Mouse (Mus musculus): Measurements from ENCODE around the gene 1700025G04Rik. TPM values are rescaled to one million over a fixed set of nuclear protein-coding genes. Genes with fewer than 3 reads are reported as not detected.
"Not testable (repeated sequence)": the region's sequence is repeated elsewhere in the genome, so short reads cannot be mapped to it uniquely, and the experiment has no call there.

1700025G04Rik gene
- total RNA-seq, 2 experiments from 2014 or later: 82.4 to 91.7 TPM

DNA sequence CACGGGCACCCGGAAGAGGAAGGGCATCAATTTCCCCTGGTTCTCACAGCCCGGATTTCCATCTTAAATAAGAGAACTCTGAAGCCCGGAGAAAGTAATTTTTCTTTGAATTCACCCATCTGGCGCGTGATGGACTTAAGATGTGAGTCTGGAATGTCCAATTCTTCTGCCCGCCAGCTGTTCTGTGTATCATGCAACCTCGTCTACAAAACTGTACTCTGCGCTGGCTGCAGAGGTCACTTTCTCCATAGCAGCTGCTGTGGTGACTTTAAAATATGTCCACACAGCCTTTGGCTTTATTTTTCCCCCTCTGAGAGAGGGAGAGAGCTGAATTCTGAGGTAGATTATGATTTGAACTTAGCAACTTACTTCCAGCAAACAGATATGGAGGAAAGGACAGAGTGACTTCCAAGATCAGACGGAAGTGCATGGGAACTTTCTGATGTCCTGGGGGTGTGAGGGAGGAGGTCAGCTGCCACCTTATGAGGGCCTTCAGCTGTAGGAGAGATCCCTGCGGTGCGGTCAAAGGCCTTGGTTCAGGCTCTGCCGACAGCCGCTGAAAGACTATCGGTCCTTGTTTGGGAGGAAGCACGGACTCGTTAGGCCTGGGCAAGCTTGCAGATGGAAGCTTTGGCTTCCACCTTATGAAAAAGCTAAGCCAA is 226.7 kb downstream of the 1700025G04Rik start:
- no peak for DNase-seq (ENCODE audit: low spot score in 2 of 2)

DNA sequence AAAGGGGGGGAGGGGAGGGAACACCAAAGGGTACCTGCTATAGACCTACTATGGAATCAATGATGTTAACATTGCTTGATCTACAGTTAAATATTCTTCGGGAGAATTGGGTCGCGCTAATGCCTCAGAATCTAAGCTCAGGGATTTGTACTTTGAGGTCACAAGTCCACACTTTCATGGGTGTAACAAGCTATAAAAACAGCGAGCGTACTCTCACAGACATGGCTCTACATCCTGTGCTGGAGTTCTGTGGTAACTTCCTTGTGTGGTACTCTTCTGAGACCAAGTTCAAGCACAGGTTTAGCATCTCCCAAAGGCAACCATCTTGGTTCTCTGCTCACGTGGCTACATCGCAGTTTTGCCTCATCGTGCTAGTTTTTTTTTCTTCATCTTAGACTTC is 227.8 kb downstream of the 1700025G04Rik start:
- no peak for DNase-seq (ENCODE audit: low spot score in 2 of 2)

DNA sequence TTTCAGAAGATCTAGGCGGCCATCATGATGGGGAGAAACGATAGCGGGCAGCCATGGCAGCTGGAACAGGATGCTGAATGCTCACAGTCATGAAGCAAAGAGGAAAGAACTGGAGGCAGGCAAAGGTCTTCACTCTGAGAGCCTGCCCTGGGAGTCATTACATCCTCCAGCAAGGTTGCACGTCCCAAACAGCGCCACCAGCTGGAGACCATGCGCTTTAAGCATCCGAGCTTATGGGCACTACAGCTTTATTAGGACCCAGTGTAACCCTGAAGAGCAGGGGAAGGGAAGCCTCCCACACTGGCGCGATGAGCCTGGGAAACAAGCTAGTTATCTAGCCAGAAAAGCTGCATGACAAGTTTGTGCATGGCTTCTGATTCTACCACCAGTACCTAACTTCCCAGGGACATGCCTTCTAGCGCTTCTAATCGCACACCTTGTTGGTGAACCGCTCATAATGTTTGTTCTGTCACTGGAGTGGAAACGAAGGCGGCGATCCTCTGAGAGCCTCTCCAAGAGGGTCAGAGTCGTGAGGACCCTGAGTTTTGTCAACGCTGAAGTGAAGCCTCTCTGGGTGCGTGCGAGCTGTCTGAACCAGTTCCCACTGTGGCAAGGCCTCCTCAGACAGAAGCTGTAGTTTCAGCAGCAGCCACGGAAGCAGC is 228.5 kb downstream of the 1700025G04Rik start:
- no peak for DNase-seq (ENCODE audit: low spot score in 2 of 2)

DNA sequence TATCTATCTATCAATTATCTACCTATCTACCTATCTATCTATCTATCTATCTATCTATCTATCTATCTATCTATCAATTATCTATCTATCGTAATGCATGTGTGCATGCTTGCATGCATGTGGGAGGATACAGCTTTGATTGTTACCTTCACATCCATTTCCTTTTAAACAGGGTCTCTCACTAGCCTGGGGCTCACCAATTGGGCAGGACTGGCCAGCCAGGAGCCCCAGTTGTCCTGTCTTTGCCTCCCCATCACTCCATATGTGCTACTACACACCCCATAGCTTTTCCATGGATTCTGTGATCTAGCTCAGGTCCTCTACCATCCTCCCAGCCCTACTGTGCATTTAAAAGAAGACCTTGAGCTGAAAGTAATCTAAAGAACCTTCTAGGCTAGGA is 231.5 kb downstream of the 1700025G04Rik start:
- DNase-seq (ENCODE audit: low spot score in 2 of 2): no peak

DNA sequence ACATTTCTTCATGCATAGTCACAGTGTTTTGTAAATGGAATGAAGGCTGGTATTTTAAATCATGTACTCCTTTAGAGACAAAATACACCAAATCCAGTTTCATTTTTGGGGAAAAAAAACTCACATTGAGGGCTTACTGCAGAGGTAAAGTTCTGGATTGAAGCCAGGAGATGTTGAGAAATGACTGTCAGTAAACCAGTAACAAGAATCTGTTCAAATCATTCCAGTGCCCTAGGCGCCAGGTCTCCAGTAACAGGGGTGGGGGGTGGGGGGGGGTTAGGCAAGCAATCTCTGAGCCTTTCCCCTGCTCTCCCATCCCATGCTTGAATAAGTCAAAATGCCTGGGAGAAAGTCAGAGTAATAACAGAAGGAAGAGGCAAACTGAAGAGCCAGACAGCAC is 234.4 kb downstream of the 1700025G04Rik start:
- no peak for DNase-seq (ENCODE audit: low spot score in 2 of 2)

DNA sequence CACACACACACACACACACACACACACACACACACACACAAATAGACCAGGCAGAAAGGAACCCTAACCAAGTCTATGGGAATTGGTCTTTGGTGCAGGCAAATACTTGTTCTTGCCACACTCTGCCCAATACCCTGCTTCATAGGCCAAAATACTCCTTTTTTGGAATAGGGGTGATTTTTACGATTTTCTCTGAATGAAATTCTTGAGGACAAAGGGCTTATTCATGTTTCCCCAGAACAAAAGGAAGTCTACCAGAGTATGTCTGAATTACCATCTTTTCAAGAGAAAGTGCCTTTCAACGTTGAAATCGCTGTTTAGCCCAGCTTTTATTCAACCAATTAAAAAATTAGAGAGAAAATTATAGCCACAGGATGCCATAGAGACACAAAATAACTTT is 237.9 kb downstream of the 1700025G04Rik start:
- no peak for DNase-seq (ENCODE audit: low spot score in 2 of 2)

DNA sequence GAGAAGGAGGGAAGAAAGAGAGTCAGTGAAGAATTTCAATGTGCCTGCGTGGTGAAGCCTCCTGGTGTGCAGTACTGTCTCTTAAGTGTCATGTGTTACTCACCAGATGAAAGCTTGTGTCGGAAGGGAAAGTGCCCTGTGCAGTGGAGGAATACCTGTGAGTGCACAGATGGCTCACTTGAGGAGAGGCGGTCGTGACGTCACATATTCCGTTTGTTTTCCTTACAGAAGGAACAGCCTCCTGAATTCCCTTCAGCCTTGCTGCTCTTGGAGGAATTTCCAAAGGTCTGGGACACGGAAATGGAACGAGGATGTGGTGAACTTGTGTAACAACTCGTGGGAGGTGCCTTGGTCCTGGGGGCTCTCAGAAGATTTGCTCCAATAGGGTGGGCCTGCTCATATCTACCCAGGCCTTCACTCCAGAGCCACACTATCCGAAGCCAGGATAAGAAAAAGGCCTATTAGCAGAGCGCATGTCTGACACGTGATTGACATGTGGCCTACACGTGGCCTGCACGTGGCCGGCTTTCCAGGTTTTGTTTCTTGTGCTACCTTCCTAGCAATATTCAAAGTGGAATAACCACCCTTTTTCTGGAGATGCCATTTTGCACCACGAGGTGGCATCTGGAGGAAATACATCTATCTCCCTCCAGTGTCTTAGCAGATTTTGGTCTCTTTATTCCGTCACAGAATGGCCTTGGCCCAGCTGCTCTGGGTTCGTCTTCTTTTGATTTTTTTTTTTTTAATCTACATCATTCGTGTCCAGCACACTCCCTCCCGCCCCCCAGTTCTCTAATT is 238.7 kb downstream of the 1700025G04Rik start:
- no peak for DNase-seq (ENCODE audit: low spot score in 2 of 2)

DNA sequence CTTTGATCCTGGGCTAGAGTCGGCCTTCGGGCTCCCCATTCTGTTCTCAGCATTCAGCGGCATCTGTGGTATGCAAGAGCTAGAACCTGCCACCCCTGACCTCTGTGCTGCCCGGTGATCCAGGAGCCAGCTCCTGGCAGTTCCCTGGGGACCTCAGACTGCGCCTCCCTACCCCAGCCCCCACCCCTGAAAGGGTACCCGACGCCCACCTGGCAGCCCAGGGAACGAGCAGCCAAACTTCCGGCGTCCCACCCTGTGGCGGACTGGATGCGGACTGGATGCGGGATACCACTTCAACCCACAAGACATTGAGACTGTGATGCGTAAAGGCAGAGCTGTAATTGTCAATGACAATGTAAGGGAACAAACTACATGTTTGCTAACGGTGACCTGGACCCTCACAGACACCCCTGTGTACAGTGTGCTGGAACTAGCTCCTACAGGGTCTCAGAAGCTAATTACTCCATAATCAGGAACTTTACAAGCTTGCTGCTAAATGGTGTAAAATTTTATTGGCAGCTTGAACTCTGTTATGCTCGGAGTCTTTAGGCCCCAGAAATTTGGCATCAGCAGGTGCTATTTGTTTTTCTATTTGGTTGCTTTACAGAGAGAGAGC is 239.8 kb downstream of the 1700025G04Rik start:
- no peak for DNase-seq (ENCODE audit: low spot score in 2 of 2)

DNA sequence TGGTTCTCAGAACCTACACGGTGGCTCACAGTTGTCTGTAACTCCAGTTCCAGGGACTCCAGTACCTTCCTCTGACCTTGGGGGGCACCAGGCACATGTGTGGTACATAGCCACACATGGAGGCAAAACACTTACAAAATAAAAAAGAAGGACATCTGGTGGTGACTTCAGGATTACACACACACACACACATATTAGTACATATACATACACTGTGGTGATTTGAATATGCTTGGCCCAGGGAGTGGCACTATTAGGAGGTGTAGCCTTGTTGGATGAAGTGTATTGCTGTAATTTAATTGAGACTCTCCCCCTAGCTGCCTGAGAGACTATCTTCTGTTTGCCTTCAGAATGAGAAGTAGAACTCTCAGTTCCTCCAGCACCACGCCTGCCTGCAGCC is 241.6 kb downstream of the 1700025G04Rik start:
- no peak for DNase-seq (ENCODE audit: low spot score in 2 of 2)

DNA sequence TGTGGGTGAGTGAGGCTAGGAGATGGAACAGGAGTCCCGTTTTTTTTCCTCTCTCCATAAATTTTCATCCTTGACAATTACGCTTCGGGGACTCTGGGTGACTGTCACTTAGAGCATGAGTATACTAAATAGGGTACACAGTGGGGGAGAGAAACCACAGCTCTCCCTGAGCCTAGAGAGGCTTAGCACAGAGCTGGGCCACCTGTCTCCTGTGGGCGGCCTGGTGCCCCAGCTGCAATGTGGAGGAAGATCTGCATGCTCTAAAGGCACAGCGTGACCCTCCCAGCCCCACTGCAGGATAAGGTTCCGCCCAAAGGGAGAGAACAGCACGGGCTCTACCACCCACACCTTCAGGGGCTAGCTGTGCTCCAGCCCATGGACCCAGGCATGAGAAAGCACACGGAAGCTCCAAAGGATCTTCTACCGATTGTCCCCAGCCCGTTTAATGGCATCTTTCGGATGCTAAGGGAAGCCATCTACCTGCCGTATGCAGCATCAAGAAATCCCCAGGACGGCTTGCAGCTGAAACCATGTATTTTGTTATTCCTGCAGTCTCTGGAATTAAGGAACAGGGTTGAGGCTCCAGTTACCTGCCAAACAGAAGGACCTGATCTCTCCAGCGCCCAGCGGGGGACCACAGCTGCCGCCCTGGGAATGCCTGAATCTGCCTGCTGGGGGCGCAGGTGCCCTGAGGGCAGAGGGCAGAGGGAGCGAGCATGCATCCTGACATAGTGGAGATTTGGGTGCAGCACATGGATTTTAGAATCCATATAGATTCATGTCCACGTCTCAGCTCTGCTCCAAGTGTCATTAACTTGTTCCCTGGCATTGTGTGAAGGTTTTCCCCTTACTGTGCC is 243.8 kb downstream of the 1700025G04Rik start:
- DNase-seq (ENCODE audit: low spot score in 2 of 2): no peak

DNA sequence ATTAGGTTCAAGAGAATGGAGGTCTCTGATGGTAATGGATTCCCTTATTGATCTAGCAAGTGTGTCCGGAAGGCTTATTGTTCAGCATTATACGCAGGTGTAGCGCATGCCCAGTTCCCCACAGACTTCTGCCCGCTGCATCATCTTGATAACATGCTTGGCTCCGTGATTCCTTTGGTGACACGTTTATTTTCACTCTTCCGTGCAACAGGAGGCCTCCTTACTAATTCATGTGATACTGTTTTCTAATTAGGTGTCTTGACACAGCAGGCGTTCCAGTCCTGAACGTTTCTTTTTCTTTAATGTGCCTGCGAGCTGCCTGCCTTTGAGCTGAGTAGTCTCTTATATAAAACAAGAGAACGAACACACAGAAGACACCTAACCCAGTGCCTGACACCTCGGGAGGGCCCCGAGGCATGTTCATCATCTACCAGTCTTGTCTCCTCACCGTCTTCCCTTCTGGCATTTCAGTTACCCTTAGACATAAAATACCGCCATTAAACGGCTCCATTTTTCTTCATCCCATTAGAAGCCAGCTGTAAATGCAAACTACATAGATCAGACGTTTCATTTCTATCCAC is 244.6 kb downstream of the 1700025G04Rik start:
- no peak for DNase-seq (ENCODE audit: low spot score in 2 of 2)

DNA sequence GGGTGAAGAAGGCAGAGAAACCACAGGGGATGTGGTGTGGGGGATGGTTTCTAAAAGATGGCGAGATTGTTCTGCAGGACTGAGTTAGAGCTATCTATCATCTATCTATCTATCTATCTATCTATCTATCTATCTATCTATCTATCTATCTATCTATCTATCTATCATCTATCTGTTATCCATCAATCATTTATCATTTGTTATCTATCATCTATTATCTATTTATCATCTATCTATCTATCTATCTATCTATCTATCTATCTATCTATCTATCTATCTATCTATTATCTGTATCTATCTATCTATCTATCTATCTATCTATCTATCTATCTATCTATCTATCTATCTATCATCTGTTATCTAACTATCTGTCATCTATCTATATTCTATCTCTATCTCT is 249.6 kb downstream of the 1700025G04Rik start:
- not testable (repeated sequence) for DNase-seq (ENCODE audit: low spot score in 2 of 2)

DNA sequence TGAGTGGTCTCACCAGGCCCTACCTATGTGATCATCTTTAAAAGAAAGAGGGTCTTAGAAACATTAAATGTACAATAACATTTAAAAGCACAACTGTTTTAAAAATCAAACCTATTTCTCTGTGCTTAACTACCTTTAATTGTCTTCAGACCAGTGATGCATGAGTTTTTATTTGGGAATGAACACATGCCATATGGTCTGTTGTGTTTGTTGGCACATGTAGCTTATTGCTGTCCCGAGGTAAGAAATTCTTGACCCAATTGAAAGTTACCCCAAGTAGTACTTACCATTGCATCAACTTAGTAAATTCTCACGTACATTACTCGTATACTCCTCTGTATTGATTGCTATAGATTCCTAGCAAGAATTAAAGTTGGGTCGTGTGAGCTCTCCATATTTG is 254.7 kb downstream of the 1700025G04Rik start:
- DNase-seq (ENCODE audit: low spot score in 2 of 2): no peak

DNA sequence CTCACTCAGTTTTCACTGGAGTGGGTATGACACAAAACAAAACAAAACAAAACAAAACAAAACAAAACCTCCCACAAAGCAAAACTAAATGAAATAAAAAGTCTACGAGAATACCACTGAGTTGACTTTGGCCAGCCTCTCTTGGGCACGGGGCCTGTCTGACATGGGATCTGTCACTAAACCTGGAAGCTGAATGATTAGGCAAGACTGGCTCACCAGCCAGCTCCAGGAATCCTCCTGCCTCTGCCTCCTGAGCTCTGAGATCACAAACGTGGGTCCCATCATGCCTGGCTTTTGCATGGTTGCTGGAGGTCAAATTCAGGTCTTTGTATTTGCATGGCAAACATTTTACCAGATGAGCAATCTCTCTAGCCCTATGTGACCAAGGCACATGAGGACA is 258.1 kb downstream of the 1700025G04Rik start:
- no peak for DNase-seq (ENCODE audit: low spot score in 2 of 2)

DNA sequence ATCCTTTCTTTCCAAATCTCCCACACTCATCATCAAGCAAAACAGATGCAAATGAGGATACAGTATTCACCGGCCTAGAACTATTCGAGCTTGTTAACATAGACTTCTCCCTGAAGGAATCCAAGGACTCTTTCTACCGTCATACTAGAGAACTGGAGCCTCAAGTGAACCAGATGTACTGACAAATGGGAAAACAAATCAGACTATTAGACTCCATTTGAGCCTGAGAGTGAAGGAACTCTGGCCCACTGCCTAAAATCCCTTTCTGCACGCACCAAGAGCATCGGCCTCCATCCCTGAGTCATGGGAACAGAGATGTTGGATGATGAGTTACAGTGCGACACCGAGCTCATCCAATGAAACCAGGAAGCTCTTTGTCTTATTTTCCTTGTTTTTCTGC is 264.9 kb downstream of the 1700025G04Rik start:
- no peak for DNase-seq (ENCODE audit: low spot score in 2 of 2)

DNA sequence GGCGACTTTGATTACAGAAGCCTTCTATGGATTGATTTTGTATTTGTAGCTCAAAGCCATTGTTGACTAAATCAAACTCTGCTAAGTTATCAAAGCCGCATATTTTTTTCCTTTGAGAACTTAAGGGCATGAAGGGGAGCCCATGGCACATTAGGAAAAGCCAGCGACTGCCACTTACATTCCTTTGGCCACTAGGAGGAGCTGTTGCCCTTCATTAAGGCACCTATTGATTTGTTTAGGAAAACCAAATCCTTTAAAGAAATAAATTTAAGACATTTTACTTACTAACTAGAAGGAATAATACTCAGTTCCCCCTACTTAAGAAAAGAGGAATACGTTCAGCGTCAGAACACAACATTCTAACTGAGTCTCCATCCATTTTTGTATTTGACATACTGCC is 269.5 kb downstream of the 1700025G04Rik start:
- peak in 1 of 2 experiments; percentile 36 for DNase-seq (ENCODE audit: low spot score in 2 of 2)

DNA sequence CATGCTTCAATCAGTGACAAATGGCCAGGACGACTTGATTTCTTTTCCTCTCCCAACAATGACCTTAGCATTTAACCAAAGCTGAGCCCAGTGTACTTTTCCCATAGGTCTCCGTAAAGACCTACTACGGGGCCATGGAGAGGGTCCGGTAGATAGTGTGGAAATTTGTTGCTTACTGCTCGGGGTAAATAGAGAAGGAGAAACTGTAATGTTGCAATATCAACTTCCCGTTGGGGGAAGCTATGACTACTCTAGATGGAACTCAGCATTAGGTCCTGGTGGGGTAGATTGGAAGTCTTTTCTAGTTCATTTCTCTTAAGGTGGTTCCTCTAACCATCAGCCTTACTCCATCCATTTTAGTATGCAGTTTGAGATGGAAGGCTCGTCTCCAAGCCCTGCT is 270.7 kb downstream of the 1700025G04Rik start:
- DNase-seq (ENCODE audit: low spot score in 2 of 2): no peak

DNA sequence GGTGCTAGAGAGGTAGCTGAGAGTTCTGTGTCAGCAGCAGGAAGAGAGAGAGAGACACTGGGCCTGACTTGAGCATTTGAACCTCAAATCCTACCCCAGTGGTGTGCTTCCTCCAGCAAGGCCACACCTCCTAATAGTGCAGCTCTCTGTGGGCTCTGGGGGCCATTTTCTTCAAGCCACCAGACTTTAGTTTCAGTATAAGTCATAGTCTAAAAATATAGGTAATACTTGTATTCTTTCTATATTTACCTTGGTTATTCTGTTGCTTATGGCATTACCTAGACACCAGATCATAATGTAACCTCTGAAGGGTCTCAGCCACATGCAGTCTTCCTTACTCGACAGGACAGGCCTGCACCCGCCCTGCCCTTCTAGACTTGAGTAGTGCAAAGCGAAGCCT is 273.9 kb downstream of the 1700025G04Rik start:
- DNase-seq (ENCODE audit: low spot score in 2 of 2): no peak

DNA sequence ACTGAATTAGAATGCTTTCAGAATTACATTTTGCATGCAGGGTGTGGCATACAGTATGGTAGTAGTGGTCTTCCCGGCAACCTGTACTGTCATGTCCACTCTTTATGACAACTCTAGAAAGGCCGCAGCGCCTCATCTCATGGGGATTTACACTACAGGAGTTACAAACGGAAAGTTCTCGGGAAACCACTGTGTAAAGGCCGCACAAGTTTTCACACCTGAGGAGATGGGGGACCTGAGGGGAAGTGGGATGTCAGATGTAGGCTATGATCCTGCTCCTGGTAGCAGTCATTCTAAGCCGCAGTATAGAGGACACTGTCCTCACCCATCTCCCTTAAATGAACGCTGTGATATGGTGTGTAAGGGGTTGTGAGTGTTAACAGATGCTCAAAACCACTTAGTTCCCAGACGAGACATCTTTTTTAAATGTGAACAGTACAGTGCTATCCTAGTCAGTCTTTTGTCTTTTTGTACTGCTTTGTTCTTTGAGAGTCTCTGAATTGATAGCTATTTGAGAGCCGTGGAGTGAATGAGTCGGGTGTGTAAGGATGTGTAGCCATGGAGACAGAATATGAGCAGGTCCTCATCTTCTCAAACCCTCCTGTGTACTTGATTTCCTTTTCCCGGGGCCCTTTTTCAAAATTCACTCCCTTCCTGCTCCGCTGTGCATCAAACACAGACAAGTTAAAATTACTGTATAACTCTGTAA is 277.8 kb downstream of the 1700025G04Rik start:
- DNase-seq (ENCODE audit: low spot score in 2 of 2): no peak

DNA sequence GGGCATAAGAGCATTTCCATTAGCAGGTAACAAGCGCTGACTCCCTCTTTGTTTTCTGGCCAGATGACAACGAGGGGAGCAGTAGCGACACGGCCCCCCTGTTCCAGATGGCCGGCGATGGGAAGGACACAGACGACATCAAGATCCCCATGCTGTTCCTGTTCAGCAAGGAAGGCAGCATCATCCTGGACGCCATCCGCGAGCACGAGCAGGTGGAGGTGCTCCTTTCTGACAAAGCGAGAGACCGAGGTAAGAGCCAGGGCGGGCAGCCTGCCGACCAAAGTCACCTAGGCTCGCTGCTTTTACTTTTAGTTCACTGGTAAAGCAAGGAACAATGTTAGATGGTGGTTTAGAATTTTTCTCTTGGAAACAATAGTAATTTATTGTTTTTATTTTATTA is 278.5 kb downstream of the 1700025G04Rik start:
- no peak for DNase-seq (ENCODE audit: low spot score in 2 of 2)

Data from adrenal gland, postnatal 4 days (tissue).